Comparison of ENCODE assay signal across 7 mouse cellular contexts in genomic region chr11:60307375-60307825, GRCm38 (mm10). TPM values are rescaled to one million over a fixed set of nuclear protein-coding genes. Genes with fewer than 3 reads are reported as not detected.
DNase-seq lines count a peak whose midpoint lies in the region; ATAC-seq and TF ChIP-seq lines count a peak whose summit lies in the region.

No protein-coding gene starts in this region.

- no peak overlapping the region for H3K9ac ChIP-seq in neural tube, embryonic 13.5 days
- no peak overlapping the region for H3K9ac ChIP-seq in liver, adult 2 months (ENCODE audit: low read depth, low read length)

- peaks cover 27% of the 10 kb centered on the region for H3K79me2 ChIP-seq in liver, adult 2 months (ENCODE audit: control insufficient read depth, insufficient read depth, low read length)

- H3K4me3 ChIP-seq in neural tube, embryonic 13.5 days: no peak overlapping the region
- no peak overlapping the region for H3K4me3 ChIP-seq in bone marrow, adult 2 months (replicated peaks; ENCODE audit: control insufficient read depth, low read depth, low read length)
- no peak overlapping the region for H3K4me3 ChIP-seq in liver, adult 2 months (ENCODE audit: insufficient read depth, low read depth, low read length)

- no peaks in the 10 kb centered on the region for H3K9me3 ChIP-seq in neural tube, embryonic 13.5 days

- peaks cover 64% of the 10 kb centered on the region for H3K4me1 ChIP-seq in neural tube, embryonic 13.5 days (replicated peaks)
- peaks cover 3% of the 10 kb centered on the region for H3K4me1 ChIP-seq in bone marrow, adult 2 months (ENCODE audit: control insufficient read depth, insufficient read depth, low read length)
- peaks cover 7% of the 10 kb centered on the region for H3K4me1 ChIP-seq in liver, adult 2 months (ENCODE audit: control insufficient read depth, insufficient read depth, low read length)

- 62% methylated on average over 2 of the region's 2 CpGs for WGBS in neural tube, embryonic 13.5 days
- 87% methylated on average over 2 of the region's 2 CpGs for WGBS in bone marrow, adult 2 months
- 96% methylated on average over 2 of the region's 2 CpGs for WGBS in liver, adult 2 months

- TF ChIP-seq CTCF in bone marrow, adult 2 months (IDR thresholded peaks at IDR 0.05; ENCODE audit: control insufficient read depth, insufficient read depth, low read length): peak; percentile 34; the same call in 1 of the 2 replicates
- TF ChIP-seq CTCF in liver, adult 2 months (IDR thresholded peaks at IDR 0.05; ENCODE audit: low read depth, low read length): peak; percentile 38

- H3K36me3 ChIP-seq in neural tube, embryonic 13.5 days: no peaks in the 10 kb centered on the region
- no peaks in the 10 kb centered on the region for H3K36me3 ChIP-seq in liver, adult 2 months (ENCODE audit: control insufficient read depth, insufficient read depth, low read length)

- peak overlapping the region; percentile 19; the same call in 1 of the 2 replicates for H3K27ac ChIP-seq in neural tube, embryonic 13.5 days (replicated peaks)
- H3K27ac ChIP-seq in bone marrow, adult 2 months (ENCODE audit: control insufficient read depth, insufficient read depth, low read depth, low read length, poor library complexity): no peak overlapping the region
- H3K27ac ChIP-seq in liver, adult 2 months (replicated peaks; ENCODE audit: insufficient read depth, low read depth, low read length): no peak overlapping the region

- no peaks in the 10 kb centered on the region for H3K27me3 ChIP-seq in neural tube, embryonic 13.5 days
- no peaks in the 10 kb centered on the region for H3K27me3 ChIP-seq in liver, adult 2 months (ENCODE audit: control insufficient read depth, insufficient read depth, low read length)

- no peak for TF ChIP-seq POLR2A in bone marrow, adult 2 months (IDR thresholded peaks at IDR 0.05; ENCODE audit: borderline replicate concordance, control insufficient read depth, low read depth, low read length)
- TF ChIP-seq POLR2A in liver, adult 2 months (IDR thresholded peaks at IDR 0.05; ENCODE audit: extremely low read depth, insufficient read depth, low read length): no peak

- no peak for ATAC-seq in neural tube, embryonic 13.5 days (ENCODE audit: low read depth)

- DNase-seq in neural tube, embryonic 10.5 days (ENCODE audit: extremely low spot score, low spot score): no peak
- DNase-seq in liver, adult 2 months (ENCODE audit: extremely low read depth, low read depth, low spot score): no peak
- peak; percentile 54 to 56 for DNase-seq in thymus, postnatal 36 days
- no peak for DNase-seq in cerebellum, postnatal 36 days
- DNase-seq in right cerebral cortex, postnatal 10 days (ENCODE audit: low spot score in 2 of 2): no peak

- H3K4me2 ChIP-seq in neural tube, embryonic 13.5 days: no peak overlapping the region

RNA-seq across cellular contexts. Expression of gene Tom1l2, which starts 45.3 kb away (rescaled TPM):
- 52.8 and 61.4 TPM in 2 replicates for polyA plus RNA-seq in neural tube, embryonic 13.5 days (2015; fragmentation: Nextera tagmentation; extraction: Ambion mirVana)
- 5.5 and 14.1 TPM in 2 replicates for polyA plus RNA-seq in bone marrow, adult 2 months (2011; ENCODE audit: insufficient read depth, insufficient read length, low replicate concordance, missing spikeins)
- total RNA-seq in liver, adult 2 months (2014; rRNA removed): 9.6 and 13.5 TPM in 2 replicates
- 16.9 and 22.1 TPM in 2 replicates for polyA plus RNA-seq in liver, adult 2 months (2012; rRNA removed)

RNA-seq across cellular contexts. Expression of gene Drc3, which starts 45.7 kb away (rescaled TPM):
- polyA plus RNA-seq in neural tube, embryonic 13.5 days (2015; fragmentation: Nextera tagmentation; extraction: Ambion mirVana): 3.8 TPM in 2 replicates
- polyA plus RNA-seq in bone marrow, adult 2 months (2011; ENCODE audit: insufficient read depth, insufficient read length, low replicate concordance, missing spikeins): not detected in 2 replicates
- 0.46 and 0.74 TPM in 2 replicates for total RNA-seq in liver, adult 2 months (2014; rRNA removed)
- 0.46 and 0.64 TPM in 2 replicates for polyA plus RNA-seq in liver, adult 2 months (2012; rRNA removed)

Comparison
In these comparisons a context has a peak if more than half of its experiments do, and no peak if none do; other contexts are left out.
1. DNase-seq: peak in thymus, postnatal 36 days (2 of 2); none in neural tube, embryonic 10.5 days (single experiment), liver, adult 2 months (single experiment), cerebellum, postnatal 36 days (0 of 2) and right cerebral cortex, postnatal 10 days (0 of 2).